Mouse (Mus musculus) lung, adult 18-20 months (tissue): ENCODE measurements around the gene Slc10a4.
"Not testable (repeated sequence)": the region's sequence is repeated elsewhere in the genome, so short reads cannot be mapped to it uniquely, and the experiment has no call there.

Experiments
- DNase-seq, 2 experiments: peaks; one replicate each; pipeline ENCODE4 v3.0.0; 2022; ENCODE audit warnings: mixed read lengths in 2 of 2

The Slc10a4 gene

DNA sequence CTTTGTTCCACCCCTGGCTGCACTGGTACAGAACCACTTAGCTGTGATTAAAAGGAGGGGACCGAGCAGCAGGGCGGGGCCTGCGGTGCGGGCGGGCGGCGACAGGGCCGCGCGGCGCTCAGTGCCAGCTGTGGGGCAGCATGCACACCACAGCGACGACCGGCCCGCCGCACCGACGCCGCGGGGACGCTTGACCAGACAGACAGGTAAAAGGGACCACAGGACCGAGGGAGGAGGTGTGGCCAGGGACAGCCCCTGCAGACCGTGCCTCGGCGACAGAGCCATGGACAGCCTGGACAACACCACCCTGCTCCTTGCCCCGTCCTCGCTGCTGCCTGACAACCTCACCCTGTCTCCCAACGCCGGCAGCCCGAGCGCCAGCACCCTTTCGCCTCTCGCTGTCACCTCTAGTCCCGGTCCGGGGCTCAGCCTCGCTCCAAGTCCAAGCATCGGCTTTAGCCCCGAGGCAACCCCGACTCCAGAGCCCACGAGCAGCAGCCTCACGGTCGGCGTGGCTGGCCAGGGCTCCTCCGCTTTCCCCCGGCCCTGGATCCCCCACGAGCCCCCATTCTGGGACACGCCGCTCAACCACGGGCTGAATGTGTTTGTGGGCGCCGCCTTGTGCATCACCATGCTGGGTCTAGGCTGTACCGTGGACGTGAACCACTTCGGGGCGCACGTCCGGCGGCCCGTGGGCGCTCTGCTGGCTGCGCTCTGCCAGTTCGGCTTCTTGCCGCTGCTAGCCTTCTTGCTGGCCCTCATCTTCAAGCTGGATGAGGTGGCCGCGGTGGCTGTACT is at the start of gene Slc10a4:
Gene Slc10a4 (plus strand): TSS at position 100 of the 798 bp plus-strand sequence.
- peak; percentile 15 to 18 for DNase-seq

DNA sequence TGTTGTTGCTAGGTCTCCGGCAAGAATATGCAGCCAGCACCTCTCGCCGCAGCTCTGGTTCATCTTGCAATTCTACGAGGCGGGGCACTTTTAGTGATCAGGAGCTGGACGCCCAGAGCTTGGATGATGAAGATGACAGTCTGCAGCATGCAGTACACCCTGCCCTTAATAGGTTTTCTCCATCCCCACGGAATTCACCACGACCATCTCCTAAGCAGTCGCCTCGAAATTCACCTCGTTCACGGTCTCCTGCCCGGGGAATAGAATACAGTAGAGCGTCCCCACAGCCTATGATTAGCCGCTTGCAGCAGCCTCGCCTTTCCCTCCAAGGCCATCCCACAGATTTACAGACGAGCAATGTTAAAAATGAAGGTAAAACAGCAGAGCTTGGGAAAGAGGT is 49.4 kb upstream of the Slc10a4 start:
- DNase-seq: no peak

DNA sequence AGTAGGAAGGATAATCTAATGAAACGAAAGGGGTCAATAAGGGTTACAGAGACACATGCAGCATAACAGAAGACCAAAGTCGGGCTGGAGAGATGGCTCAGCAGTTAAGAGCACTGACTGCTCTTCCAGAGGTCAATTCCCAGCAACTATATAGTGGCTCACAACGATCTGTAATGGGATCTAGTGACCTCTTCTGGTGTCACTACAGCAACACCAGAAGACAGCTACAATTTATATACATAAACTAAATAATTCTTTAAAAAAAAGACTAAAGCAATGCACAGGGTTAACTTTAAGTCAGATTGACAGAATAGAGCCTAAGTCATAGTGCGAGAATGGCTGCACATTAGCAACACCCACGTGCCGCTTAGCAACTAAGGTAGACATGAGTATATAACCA is 46.6 kb upstream of the Slc10a4 start:
- no peak for DNase-seq

DNA sequence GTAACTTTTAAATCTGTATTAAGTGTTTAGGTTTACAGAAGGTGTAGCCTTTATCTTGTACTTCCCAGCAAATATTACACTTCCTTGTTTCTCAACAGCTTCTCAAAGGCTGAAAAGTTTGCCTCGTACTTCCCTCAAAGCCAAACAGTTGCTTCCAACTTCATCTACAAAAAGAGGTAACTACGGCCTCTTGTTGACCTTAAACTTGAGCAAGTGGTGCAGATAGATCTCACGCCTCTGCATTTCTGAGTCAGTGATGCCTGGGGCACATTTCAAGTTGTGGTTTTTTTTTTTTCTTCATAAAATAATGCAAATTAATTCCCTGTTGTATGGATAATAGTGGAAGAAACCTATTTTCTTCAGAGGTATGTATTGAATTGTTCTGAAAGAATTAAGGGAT is 41.0 kb upstream of the Slc10a4 start:
- no peak for DNase-seq

DNA sequence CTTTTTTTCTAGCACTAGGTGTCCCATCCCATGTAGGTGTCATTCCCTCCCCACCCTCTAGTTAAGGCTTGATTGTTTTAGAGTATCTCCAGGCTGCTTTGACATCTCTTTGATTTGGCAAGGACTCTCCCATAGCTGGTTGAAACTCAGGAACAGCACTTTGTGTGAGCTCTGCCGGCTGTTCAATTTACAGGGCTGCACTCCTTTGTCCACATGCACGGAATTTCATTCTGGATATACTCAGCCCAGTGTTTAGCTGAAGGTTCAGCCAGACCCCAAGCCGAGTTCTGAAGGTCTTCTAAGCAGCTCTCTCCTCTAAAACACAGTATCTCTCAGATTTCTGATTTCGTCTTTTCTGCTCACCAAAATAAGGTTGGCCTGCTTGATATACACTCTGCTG is 34.2 kb upstream of the Slc10a4 start:
- no peak for DNase-seq

DNA sequence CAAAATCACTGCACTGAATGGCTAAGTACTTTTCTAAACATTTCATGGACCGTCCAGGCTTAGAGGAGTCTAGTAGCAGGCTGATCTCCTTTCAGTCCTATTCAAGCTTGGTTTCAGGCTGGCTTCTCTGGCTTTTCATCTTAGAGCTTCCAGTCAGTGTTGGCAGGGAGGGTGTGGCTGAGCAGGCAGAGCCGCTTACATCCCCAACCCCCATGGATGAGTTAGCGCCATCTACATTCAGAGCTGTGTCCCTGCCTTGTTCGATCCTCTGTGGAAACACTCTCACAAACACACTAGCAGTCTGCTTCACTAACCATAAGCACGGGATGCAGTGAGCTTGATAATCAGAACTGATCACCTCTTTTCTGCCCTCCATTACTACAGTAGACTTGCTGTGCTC is 33.7 kb upstream of the Slc10a4 start:
- no peak for DNase-seq

DNA sequence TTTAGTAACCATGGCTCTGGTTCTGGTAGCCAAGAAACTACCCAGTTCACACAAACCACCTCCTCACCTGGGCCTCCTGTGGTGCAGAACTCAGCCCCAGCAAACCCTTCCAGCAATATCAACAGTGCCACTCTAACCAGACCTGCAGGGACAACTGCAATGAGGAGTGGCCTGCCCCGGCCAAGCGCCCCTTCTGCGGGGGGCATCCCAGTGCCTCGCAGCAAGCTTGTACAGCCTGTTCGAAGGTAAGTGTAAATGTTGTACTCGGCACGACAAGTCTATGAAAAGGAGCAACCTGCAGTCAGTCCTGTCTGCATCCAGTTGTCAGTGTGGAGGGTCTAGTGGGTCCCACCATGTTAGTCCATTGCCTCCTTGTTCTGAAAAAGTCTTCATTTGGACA is 32.1 kb upstream of the Slc10a4 start, which contains the start of gene Gm10135:
Gene Gm10135 (minus strand): TSS at position 101 of the 400 bp plus-strand sequence.
- DNase-seq: peak in 1 of 2 experiments; percentile 8

DNA sequence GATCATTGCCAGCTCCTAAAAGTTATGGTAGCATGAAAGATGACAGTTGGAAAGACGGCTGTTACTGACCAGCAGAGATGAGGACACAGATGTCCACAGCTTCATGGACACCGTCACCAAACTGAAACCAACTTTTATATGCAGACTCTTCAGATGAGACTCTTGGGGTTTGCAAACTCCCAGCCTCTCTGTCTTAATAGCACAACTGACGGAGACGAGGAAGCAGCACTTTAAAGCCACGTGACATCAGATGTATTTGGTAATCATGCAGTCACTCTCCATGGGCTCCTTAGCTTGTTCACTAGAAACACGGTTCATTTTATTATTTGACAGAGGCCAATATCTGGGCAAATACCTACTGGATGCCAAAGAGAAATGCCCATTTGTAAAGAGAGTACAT is 30.7 kb upstream of the Slc10a4 start:
- DNase-seq: no peak

DNA sequence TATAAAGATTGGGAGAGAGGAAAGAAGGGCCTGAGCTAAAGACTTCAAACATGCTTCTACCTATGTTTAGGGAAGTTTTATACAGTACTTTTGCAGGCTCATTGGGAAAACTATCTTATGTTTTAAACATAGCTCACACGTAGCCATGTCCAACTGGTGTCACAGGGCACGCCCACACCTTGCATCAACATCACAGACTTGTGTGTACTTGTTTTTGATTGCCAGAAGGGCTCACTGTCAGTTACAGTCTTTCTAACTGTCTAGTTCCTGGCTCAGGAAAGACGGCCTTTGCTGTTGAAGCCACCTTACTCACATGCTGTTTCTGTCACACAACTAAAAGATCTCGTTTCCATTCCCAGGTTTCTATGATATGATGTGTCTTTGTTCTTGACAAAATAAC is 30.1 kb upstream of the Slc10a4 start:
- no peak for DNase-seq

DNA sequence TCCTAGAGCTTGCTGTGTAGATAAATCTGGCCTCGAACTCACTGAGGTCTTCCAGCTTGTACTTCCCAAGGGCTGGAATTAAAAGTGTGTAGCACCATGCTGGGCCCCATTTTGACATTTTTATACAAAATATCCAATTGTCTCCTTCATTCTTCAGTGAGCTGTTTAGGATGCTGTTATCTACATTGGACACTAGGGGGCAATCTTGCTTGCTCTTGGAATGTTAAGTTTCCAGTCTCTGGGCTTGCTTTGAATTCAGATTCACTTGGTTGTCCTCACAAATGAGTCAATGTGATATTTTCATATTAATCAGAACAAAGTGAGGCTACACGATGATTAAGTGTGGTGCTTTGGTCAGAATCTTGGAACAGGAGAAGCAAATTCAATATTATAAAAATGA is 22.6 kb upstream of the Slc10a4 start:
- no peak for DNase-seq

DNA sequence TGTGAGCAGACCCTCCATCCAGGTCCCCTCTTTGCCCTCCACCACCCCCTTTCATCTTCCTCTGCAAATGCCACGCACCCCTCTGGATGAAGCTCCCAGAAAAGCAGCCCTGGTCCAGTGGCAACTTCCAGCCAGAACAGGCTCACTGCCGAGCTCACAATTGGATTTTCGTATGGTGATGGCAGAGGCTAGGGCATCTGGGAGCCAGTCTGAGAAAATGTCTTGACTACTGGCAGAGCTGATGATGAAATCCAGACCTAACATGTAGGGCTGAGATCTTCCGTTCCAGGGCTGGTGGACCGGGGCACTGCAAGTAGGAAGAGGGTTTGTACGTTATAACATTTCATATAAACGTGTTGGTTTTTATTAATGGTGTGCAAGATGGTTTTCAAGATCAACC is 18.9 kb upstream of the Slc10a4 start:
- no peak for DNase-seq

DNA sequence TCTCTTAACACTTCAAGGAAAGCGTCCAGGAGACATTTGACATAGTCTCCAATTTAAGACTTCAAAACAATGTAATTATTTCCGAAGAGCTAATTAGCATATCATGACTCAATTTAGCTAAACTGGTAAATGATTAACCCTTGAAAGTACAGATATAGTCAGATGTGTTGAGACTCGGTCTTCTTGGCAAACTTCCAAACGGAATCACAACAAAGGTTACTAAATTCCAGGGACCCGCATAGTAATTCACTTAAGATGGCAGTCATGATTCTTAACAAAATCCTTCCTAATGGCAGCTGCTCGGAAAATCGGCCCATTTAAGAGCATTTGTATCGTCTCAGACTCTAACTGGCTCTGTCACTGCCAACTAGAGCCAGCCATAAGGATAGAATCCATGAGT is 16.9 kb upstream of the Slc10a4 start:
- no peak for DNase-seq

DNA sequence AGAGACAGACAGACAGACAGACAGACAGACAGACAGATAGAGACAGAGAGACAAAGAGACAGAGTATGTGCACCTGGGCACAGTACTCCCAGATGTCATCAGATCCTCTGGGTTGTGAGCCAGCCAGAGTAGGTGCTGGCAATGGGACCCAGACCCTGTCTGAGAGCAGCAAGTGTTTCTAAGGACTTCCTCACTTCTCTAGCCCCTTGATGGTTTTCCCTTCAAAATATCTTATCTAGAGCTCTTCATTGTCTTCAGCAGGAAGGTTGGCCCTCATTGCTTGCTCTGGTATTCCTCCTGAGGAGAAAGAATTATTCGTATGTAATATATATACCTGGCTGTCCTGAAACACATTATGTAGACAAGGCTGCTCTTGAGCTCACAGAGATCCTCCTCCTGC is 14.2 kb upstream of the Slc10a4 start:
- DNase-seq: no peak

DNA sequence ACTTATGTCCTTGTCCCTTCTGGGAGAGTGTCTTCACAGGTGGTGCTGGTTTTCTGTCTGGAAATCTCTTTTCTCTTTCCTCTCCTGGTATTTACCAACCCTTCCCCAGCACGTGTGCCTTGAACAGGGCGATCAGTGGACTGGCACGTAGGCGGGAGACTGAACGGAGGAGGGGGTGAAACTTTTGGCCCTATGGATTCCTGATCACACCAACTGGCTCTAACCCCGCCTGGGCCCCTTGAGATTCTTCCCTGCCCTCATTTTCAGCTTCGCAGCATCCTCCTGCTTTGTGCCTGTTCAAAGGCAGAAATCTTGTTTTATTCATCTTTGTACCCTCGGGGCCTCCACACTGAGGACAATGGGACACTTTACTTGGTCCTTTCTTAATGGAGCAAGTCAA is 12.3 kb upstream of the Slc10a4 start:
- DNase-seq: no peak

DNA sequence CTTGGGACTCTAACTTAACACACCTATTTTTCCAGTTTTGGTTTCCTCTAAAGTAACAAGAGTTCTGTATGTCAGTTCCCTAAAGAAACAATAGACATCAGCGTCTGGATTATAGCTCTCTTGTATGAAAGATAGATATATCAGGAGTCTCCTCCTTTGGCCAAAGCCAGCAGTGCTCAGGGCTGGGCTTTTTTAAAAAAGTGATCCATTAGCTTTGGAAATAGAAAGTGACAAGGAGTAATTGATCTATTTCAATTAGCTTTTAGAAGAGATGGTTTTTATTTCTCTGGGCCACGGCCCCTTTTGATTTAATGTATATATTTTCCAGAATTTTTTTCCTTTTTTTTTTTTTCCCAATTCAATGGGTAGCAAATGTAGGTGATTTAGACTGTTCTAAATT is 11.8 kb upstream of the Slc10a4 start:
- DNase-seq: no peak

DNA sequence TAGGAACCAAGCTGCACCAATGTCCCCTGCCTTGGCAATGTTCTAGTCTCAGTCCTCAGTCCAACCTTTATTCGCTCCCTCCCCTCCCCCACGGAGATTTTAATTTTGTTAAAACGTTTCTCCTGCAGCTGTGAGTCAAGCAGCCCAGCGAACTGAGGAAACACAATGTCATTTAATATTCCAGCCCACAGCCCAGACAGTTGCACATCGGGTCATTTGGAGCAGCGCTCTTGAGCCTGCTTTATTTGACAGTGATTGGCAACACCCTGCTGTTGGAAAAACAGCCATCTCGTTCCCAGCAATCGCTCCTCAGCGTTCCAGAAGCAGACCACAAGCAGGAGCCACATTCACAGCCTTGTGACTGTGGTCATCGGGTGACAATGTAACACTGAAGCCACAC is 11.3 kb upstream of the Slc10a4 start:
- DNase-seq: no peak

DNA sequence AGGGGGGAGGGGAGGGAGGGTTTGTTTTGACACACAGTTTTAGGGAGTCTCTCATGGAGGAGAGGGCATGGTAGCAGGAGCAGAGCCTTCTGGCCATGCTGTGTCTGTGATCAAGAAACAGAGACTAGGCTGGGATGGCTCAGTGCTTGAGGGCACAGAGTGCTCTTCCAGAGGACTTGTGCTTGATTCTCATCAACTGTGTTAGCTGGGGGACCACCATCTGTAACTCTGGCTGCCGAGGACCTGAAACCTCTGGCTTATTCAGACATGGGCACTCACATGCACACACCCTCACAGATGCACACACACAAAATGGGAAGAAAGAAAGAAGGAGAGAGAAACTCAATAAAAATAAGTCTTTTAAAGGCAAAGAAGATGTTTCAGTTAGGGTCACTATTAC is 8.1 kb upstream of the Slc10a4 start:
- DNase-seq: not testable (repeated sequence)

DNA sequence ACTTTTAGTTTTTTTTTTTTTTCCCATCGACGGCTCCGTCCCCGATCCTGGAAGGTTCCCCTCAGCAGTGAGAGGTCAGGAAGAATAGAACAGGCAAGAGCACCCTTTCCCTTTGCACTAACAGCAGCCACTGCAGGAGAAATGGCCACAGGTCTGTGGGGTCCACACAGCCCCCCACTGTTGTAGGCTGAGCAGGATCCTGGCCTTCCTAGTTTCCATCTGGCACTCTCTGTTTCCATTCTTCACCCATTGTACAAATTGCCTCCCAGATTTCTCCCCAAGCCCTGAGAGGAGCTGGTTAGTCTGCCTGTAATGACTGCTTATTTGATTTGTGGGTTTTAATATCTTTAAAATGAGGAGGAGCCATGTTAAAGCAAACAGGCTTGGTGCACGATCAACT is 2.6 kb upstream of the Slc10a4 start:
- DNase-seq: no peak

DNA sequence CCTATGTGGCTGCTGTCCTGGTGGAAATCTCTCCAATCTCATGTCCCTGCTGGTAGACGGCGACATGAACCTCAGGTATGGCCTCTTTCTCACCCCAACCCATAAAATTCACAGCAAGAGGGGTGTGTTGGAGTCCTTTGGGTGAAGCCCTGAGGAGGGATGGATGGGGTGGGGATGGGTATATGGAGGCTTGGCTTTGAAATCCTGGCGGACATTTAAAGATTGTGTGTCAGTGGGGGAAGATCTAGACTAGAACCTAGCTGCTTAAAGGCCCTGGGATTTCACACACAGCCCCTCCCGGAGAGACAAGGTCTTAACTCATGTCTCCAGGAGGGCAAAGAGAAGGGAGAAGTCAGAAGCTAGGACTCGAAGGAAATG is 888 bp downstream of the Slc10a4 start:
- DNase-seq: no peak

DNA sequence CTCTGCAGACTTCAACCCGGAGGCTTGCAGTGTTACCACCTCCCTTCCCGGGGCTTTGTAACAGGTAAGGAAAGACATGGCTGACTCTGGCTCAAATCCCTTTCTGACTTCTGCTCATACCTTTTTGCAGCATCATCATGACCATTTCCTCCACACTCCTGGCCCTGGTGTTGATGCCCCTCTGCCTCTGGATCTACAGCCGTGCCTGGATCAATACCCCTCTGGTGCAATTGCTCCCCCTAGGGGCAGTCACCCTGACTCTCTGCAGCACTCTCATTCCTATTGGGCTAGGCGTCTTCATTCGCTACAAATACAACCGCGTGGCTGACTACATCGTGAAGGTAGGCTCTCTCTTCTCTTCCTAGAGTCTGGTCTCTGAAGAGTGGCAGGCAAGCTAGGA is 1.5 kb downstream of the Slc10a4 start:
- DNase-seq: peak in 1 of 2 experiments; percentile 10

DNA sequence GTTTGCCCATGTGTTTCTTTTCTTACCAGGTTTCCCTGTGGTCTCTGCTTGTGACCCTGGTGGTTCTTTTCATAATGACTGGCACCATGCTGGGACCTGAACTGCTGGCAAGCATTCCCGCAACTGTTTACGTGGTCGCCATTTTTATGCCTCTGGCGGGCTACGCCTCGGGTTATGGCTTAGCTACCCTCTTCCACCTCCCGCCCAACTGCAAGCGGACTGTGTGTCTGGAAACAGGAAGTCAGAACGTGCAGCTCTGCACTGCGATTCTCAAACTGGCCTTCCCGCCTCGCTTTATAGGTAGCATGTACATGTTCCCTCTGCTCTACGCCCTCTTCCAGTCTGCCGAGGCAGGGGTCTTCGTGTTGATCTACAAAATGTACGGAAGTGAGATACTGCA is 5.1 kb downstream of the Slc10a4 start:
- DNase-seq: not testable (repeated sequence)

DNA sequence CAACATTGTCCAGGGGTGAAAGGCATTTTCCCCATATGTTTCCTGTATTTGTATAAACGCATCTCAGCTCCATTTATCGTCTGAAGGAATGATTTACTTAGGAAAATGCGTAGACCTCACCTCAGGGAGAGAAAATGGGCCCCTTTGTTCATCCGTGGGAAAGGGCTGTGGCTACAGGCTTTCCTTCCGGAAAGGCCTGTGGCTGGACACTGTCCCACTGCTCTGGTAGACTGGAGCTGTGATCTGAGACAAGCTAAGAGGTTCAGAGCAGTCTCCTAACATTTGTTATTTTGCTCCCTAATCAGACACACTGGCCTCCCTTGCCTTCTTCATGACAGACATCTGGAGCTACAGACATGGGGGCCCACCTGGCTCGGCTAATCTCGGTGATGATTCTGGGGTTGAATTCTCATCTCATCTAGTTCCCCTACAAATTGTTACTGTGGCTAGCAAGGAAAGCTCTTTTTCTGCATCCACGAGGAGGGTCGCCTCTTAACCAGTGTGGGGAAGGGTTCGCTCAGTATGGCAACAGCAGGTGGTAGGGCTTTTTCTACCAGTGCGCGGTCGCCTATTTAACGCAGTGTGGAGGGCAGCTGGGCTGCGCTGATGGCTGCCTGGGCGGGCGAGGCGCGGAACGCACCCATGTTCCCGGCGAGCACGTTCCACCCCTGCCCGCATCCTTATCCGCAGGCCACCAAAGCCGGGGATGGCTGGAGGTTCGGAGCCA is 6.4 kb downstream of the Slc10a4 start:
- not testable (repeated sequence) for DNase-seq

DNA sequence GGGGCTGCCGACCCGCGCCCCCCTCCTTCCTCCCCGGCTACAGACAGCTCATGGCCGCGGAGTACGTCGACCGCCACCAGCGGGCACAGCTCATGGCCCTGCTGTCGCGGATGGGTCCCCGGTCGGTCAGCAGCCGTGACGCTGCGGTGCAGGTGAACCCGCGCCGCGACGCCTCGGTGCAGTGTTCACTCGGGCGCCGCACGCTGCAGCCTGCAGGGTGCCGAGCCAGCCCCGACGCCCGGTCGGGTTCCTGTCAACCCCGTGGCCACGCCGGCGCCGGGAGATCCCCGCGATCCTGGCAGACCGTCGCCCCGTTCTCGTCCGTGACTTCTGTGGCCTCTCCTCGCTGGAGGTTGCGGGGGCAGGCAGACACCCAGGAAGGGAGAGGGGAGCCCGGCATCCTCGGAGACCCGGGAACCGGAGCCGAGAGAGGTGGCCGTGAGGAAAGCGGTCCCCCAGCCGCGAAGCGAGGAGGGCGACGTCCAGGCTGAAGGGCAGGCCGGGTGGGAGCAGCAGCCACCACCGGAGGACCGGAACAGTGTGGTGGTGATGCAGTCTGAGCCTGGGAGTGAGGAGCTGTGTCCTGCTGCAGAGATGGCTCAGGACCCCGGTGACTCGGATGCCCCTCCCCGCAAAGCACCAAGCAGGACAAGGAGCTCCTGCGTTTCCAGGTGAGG is 7.1 kb downstream of the Slc10a4 start:
- DNase-seq: not testable (repeated sequence)

DNA sequence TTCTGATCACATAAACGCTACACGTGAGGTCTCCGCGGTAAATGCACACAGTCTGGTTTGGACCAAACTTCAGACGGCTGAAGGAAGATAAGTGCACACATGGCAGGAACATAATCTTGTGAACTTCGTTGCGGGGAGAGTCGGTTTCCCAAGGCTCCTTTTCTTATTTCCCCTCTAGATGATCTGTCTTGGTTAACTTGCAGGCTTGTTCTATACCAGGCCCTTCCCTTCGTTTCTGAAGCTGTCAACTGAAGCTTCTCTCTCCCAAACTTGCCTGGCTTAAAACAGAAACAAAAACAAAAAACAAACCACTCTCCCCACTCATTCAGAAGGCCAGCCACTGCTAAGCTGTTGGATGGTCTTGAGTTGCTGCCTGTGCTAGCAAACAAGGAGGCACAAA is 8.1 kb downstream of the Slc10a4 start:
- no peak for DNase-seq
